Mouse (Mus musculus) lung, postnatal 4 days (tissue): Measurements from ENCODE around the gene 1810024B03Rik.
A peak's percentile ranks its signal among the peaks of the same experiment; 100 is the strongest.
"Not testable (repeated sequence)": the region's sequence is repeated elsewhere in the genome, so short reads cannot be mapped to it uniquely, and the experiment has no call there.

Source experiments
- DNase-seq, 2 experiments: peaks; one replicate each; pipeline ENCODE4 v3.0.0; 2021

Gene 1810024B03Rik

DNA sequence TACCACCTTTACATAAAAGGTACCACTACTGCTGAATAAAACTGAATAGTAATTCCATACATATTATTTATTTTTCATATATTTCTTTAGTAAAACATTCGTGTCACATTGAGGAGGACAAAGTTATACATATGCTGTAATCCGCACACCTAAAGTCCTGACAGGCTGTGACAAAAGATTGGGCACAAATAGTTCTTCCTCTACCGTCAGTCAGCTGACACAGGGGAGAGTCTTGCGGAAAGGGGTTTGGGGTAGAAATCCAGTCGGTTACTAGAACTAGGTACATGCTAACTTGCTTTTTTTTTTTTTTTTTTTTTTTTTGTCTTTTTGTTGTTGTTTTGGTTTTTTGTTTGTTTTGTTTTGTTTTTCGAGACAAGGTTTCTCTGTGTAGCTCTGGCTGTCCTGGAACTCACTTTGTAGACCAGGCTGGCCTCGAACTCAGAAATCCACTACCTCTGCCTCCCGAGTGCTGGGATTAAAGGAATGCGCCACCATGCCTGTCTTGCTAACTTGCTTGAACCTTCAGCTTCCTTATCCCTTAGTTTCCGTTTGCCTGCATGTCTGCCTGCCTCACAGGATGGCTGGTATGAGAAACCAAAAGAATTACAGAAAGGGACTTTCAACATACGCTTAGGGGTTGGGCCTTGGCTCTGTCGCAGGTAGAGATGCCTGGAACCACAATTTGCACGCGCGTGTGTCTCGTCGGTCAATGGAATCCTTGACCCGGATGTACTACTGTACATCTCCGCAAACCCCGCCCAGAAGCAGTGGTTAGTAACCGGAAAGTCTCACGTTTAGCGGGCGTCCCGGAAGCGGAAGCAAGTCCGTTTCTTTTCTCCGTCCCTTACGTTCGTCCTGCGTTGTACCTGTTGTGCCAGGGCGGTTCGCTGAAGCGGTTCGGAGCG lies at the start of gene 1810024B03Rik, which contains the start of gene Snrnp200:
Gene 1810024B03Rik (minus strand): TSS at position 734 of the 905 bp plus-strand sequence.
Gene Snrnp200 (plus strand): TSS at position 840 of the 905 bp plus-strand sequence.
- DNase-seq = peak; percentile 95

DNA sequence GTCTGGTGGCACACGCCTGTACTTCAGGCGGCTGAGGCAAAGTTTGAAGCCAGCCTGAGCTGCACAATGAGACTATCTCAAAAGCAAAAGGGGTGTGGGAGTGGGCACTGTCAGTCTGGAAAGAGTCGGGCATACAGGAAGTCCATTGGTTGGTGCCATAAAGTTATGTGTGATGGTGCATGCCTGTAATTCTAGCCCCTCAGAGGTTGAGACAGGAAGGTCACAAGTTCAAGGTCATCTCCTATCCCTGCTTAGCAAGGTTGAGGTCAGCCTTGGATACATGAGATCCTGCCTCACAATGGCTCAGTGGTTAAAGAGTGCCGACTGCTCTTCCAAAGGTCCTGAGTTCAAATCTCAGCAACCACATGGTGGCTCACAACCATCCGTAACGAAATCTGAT lies 47.2 kb upstream of the 1810024B03Rik start:
- DNase-seq = no peak

DNA sequence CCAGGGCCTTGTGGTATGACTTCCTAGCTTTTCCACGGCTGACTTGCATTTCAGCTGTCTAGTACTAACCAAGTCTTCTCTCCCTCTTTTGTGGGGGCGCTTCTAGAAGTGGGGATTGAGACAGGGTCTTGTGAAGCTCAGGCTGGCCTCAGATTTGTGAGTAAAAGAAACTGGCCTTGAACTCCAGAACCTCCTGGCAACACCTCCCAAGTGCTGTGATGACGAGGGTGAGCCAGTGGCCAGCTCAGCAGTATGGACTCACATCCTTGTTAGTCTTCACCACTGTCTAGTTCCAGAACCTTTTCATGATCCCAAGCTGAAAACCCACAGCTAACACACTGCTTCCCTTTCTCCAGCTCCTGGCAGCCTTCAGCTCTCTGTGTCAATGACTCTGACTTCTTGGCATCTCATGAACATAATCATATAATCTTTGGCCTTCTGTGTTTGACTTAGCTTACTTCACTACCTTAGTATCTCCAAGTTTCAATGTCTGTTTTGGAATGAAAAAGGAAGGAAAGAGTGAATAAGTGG lies 46.6 kb upstream of the 1810024B03Rik start:
- DNase-seq = no peak

DNA sequence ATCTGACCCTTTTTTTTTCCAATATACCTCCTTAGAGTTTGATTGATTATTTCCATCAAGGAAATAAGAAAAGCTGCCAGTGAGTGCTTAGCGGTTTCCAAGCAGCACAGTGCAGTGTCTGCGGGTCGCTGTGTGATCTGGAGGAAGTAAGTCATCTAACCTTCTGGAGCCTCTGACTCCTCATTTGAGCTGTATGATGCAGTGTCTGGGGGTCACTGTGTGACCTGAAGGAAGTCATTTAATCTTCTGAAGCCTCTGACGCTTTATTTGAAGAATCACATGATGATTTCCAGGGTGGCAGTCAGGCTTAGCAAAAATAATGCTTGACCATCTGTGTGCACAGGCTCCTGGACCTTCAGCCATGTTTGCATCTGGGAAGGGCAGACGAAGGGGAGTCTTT lies 44.7 kb upstream of the 1810024B03Rik start:
- DNase-seq = no peak

DNA sequence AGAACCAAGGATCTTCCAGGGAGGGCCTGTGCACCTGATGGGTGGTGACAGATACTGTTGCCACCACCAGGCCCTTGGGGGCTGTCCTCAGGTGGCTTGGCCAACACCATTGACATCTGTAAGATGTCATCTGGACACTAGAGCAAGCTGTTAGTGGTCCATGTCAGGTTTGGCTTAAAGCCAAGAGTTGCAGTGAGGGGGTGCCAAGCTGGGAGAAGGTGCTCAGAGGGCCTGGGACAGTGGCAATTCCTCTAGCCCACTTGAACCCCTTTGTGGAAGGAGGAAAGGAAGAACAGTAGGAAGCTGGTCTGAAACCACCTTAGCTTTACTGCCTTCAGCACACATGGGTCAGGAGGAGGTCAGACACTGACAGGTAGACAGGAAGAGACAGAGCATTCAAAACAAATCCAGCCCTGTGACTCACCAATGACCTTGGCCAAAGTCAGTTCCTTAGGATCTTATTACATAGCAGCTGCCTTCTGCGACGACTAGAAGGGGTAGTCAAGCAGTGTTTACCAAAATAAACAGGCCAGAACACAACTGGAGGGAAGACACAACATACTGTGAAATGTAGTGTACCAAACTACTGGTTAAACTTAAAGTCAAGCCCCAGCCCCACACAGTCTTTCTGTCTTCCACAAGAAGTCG lies 43.9 kb upstream of the 1810024B03Rik start:
- no peak for DNase-seq

DNA sequence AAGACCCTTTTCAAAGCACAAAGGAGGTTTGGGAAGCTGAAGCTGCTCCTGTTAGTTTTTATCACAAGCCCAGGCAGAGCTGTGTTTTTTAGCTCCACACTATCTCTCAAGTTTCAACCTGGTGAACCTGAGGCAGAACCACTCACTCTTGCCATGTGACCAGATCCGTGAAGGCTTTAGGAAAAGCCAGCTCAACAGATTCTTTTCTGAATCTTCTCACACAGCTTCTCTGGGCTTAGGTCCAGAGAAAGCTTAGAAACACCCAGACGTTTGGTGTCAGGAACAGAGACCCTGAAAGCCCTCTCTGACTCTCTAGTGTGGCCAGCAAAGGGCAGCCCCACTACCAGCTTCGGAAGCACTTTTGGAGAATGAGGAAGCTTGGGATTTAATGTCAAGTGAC lies 43.4 kb upstream of the 1810024B03Rik start:
- no peak for DNase-seq

DNA sequence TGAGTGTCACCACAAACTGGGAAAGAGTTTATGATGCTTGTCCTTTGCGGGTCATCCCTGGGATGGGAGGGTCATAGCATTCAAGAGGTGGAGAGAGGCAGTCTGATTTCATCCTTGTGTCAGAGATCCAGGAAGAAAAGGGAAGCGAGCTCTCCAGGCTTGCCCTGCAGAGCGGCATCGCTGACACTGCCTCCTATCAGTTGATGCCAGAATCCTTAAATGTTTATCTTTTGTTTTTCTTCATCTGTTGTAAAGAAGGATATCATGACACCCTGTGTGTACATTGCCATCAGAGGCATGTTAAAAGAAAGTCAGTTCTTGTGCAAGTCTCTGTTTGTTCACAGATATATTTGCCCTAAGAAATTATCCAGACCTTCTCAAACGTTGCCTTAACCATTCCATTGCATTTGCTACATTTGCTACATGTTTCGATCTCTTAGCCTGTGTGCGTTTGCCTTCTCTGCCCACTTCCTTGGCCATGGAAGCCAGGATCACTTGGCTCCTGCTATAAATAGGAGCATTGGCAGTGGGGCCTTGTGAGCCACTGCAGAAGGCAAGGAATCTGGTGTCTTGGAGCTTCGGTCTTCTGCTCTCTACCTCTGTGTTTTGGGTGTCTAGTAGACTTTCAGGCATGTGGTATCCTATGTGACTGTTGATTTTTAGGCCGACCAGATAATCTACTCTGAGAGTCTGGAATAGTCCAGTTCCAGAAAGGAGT lies 42.4 kb upstream of the 1810024B03Rik start:
- no peak for DNase-seq

DNA sequence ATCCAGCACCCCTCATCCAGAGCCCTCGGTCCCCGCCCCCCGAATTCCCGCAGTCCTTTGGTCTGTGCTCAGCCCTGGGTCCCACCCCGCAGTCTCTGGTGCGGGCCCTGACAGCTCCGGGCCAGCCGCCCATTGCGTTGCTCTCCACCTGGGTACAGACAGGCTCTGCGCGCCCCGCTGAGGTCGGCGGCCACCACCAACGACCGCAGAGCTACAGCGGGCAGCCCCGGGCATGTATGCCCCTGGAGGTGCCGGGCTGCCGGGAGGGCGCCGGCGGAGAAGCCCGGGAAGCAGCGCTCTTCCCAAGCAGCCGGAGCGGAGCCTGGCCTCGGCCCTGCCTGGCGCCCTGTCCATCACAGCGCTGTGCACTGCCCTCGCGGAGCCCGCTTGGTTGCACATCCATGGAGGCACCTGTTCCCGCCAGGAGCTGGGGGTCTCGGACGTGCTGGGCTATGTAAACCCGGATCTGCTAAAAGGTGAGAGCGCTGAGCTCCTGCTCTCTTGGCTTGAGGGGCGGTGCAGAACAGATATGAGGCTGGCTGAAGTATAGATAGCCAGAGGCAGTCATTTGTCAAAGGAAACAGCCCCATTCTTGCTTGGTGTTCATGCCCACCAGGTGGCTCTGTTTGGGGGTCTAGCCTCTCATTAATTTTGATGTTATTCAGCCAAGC lies 40.4 kb upstream of the 1810024B03Rik start:
- peak; percentile 48 to 59 for DNase-seq

DNA sequence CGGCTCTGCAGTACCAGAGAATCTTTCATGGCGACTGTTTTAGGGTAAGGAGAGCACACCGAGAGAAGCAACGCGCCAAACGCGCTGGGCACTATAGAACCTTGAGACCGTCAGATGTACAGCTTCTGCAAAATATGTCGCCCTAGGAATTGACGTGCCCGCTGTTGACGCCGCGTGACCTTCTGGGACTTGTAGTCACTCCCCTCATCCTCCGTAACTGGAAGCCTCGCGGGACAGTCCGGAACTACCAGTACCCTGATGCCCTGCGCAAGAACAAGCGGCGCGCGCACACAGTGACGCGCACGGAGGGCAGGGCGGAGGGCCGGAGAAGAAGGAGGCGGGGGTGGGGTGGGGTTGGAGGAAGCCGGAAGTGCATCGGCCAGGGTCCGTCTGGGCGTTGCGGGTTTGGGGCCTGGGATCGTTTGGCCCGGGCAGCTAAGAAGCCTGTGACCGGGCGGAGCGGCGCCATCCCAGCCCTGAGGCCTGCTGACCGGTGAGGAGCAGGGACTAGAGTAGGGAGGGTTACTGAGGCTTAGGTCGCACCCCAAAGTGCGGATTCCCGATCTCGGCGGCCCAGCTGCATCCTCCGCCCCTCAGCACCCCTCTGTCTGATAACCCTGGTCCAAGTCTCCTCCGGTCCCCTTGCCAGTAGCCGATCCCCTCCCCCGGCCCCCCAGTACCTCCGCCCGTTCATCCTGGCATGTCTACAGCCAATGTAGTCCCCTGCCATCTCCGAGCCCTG lies 39.7 kb upstream of the 1810024B03Rik start, which contains the start of the genes Ciao1 and Tmem127:
Gene Ciao1 (minus strand): TSS at position 225 of the 742 bp plus-strand sequence.
Gene Tmem127 (plus strand): TSS at position 317 of the 742 bp plus-strand sequence.
- peak; percentile 98 to 99 for DNase-seq

DNA sequence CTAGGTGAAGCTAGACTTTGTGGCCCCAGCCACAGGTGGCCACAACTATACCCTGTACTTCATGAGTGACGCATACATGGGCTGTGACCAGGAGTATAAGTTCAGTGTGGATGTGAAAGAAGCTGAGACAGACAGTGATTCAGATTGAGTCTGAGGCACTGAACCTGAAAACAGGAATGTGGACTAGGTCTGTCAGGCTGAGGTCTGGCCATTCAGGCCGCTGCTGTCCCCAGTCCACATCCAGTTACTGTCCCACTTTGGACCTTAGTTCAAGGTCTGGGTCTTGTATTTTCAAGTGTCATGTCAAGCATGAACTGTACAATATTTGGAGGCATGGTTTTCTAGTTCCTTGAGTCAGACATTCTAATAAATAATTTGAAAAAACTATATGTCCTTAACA lies 32.0 kb upstream of the 1810024B03Rik start:
- DNase-seq = no peak

DNA sequence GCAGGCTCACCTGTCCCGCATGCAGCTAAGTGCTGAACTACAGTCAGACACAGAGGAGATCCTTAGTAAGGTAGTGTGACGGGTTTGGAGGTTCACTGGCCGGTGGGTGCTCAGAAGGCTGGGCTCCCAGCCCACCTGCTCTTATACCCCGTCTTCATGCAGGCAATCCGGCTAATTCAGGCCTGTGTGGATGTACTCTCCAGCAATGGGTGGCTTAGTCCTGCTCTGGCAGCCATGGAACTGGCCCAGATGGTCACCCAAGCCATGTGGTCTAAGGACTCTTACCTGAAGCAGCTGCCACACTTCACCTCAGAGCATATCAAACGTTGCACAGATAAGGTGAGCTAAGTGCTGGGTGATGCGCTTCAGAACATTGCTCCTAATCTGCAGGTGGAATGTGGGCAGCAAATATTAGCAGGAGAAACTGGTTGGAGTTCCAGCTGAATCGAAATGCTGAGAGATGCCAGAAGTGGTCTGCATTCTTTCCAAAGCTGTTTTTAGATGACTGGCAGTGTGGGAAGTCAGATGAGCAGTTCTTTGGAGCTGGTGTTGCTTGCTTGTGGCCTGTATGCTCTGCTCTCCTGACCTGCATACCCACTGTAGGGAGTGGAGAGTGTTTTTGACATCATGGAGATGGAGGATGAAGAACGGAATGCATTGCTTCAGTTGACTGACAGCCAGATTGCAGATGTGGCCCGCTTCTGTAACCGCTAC lies 30.0 kb upstream of the 1810024B03Rik start:
- no peak for DNase-seq

DNA sequence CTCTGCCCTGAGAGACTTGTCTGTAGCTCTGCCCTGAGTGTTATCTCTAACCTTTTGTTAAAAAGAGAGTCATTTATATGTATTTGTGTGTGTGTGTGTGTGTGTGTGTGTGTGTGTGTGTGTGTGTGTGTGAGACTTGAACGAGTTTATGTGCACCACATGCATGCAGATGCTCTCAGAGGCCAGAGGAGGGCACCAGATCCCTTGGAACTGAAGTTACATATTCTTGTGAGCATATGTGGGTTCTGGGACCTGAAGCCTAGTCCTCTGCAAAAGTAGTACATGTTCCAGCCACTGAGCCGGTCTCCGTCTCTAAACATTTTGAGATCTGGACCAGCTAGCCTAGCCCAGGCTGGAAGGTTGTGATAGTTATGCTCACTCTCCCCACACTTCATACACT lies 17.2 kb upstream of the 1810024B03Rik start:
- DNase-seq = no peak

DNA sequence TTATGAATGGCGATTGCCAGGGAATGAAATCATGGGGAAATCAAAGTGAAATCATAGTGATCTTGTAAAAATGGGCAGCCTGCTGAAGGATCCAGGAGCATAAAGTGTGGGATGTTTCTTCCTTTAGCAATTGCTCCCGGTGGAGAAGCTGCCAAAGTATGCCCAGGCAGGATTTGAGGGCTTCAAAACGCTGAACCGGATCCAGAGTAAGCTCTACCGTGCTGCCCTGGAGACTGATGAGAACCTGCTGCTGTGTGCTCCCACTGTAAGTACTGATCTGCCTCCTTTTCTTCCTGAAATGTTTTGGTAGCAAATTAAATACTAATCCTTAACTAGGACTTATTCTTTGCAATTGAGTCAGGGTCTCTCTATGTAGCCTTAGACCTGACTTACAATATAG lies 9.7 kb upstream of the 1810024B03Rik start:
- DNase-seq = no peak

DNA sequence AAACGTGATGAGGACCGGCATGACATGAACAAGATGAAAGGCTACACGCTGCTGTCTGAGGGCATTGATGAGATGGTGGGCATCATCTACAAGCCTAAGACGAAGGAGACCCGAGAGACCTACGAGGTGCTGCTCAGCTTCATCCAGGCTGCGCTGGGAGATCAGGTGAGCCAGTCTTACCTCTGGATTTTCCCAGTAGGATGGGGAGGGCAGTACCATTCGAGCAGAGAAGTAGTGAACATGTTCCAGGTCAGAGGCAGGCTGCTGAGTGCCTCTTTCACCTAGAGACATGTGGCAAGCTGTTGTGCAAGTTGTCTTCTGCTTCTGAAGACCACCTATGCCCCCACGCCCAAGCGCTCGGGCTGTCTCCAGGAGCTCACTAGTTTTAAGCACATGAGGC lies 2.6 kb upstream of the 1810024B03Rik start:
- no peak for DNase-seq

DNA sequence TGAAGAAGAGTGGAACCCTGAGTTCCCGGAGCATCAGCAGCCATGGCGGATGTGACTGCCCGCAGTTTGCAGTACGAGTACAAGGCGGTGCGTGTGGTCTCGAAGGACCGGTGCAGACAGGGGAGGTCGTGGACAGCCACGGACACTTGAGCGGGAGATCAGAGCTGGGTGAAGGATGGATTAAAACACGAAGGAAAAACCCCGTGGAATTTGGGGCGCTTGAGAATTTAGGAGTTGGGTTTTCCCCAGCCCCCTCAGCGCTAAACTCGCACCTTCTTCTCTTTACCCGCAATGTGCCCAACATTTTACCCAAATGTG lies 331 bp upstream of the 1810024B03Rik start:
- no peak for DNase-seq

DNA sequence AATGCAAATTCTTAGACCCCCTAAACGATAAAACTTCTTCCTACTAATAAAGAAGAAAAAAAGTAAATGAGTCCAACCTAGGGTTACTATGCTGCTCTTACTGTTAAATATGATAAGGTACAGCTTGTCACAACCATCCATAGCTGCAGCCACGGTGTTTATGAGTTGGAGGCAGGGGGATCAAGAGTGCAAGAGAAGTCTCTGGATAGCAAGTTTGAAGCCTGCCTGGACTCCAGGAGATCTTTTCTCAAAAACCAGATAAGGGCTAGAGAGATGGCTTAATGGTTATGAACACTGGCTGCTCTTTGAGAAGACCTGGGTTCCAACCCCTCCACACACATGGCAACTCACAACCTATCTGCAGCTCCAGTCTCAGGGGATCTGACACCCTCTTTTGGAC lies 1.2 kb downstream of the 1810024B03Rik start:
- DNase-seq = no peak

DNA sequence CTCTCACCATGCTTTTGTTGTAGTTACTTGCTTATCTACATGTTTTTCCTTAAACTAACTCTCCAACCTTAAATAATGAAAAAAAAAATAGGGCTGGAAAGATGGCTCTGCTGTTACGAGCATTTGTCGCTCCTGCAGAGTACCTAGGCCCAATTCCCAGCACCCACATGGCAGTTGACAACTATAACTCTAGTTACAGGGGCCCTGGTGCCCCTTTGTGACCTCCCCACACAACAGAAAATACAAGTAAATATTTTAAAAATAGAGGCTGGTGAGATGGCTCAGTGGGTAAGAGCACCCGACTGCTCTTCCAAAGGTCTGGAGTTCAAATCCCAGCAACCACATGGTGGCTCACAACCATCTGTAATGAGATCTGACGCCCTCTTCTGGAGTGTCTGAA lies 2.1 kb downstream of the 1810024B03Rik start:
- DNase-seq = not testable (repeated sequence)

DNA sequence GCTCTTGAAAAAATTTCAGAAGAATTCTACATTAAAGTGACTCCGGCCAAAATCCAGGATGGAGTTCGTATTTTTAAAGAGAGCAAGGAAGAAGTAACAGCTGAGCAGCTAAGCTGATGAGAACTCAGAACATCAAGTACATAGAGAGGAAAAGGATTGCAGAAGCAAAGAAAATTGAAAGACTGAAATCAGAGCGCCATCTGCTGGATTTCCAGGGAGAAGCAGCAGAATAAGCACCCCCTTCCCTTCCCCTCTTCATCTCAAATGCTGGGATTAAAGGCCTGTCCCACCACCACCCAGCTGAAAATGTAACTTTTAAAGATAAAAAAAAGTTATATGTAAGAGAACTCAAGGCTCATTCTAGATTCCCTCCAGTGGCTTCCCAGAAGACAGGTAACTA lies 3.1 kb downstream of the 1810024B03Rik start:
- peak in 1 of 2 experiments; percentile 73 for DNase-seq

DNA sequence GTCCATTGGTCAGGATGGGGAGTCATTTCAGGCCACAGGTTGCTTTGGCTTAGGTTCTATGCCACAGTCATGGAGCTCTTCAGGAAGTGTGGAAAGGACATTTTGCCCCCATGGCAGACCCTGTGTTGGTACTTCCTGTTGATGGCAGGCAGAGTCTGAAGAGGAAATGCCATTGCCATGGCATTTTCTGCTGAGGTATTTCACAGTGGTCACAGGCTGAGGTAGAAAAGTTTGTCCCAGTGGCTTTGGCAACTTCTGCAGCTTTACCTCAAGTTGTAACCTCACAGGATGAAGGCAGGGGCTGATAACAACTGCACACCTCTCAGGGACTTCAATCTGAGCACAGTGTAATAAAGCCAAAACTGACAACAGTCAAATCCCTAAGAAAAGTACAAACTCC lies 18.5 kb downstream of the 1810024B03Rik start:
- DNase-seq = no peak

DNA sequence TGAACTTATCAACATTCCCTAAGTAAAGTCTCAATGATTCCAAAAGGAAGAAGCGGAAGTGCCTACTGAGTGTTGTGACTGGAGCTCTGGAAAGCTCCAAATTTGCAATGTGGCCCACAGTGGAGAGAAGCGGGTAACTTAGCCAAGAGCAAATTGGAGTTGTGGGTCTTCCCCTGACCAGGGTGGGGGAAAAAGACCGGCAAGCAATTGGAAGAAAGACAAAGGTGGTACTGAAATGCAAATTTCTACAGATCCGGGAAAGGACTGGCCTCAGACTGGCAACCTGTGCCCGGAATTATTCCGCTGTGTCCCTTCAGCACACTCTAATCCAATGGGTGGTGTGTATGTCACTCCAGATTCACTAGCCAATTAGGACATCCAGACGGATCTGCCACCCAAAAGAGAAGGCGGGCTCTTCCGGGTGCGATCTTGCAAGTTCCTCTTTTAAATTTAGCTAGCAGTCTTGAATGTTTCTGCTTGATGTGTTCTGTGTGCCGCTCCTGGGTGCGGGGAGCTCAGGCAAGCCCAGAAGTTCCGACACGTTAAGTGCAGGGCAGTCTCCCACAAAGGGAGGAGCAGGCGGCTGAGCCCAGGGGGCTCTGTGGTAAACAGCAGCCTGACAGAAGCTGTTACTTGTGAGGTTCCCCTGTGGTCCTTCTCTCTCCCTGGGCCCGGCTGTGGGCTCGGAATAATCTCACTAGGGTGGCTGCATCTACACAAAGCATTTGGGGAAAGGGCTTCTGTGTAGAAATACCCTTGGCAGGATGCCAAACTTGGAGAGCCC lies 25.3 kb downstream of the 1810024B03Rik start:
- DNase-seq = peak; percentile 84 to 88
